Mouse (Mus musculus) limb, embryonic 14.5 days (tissue): ENCODE measurements around the gene Grik4. TPM values are rescaled to one million over a fixed set of nuclear protein-coding genes. Genes with fewer than 3 reads are reported as not detected.
A peak's percentile ranks its signal among the peaks of the same experiment; 100 is the strongest.

Source experiments
- ATAC-seq: fragments of 200-750 bp; cut with Nextera tagmentation; 2 replicates; pipeline ENCODE4 v1.8.0; 2017; ENCODE audit warnings: low read depth, moderate number of reproducible peaks, moderate TSS enrichment; ENCODE audit not compliant: low FRiP score
- DNase-seq: peaks from one replicate; pipeline ENCODE4 v3.0.0-alpha.2; 2015; ENCODE audit warnings: low spot score
- H3K27ac ChIP-seq: fragments of 300-500 bp; sonication (generic); replicated peaks from 2 replicates; pipeline ENCODE4 v1.5.1; 2014; ENCODE audit warnings: low read depth, mild to moderate bottlenecking, low read length, moderate library complexity, mixed read lengths
- H3K27me3 ChIP-seq: fragments of 300-500 bp; sonication (generic); 2 replicates; pipeline ENCODE4 v1.6.1; 2014; ENCODE audit warnings: low read length, mixed read lengths; ENCODE audit not compliant: control insufficient read depth, insufficient read depth
- H3K36me3 ChIP-seq: fragments of 300-500 bp; sonication (generic); 2 replicates; pipeline ENCODE4 v1.6.1; 2014; ENCODE audit warnings: mild to moderate bottlenecking, low read length, moderate library complexity, mixed read lengths; ENCODE audit not compliant: control insufficient read depth, insufficient read depth
- H3K4me1 ChIP-seq: fragments of 300-500 bp; sonication (generic); 2 replicates; pipeline ENCODE4 v1.6.1; 2014; ENCODE audit warnings: antibody characterized with exemption, low read length, mixed read lengths; ENCODE audit not compliant: control insufficient read depth, insufficient read depth
- H3K4me2 ChIP-seq: fragments of 300-500 bp; sonication (generic); replicated peaks from 2 replicates; pipeline ENCODE4 v1.6.1; 2014; ENCODE audit warnings: low read depth, mild to moderate bottlenecking, low read length, moderate library complexity; ENCODE audit not compliant: severe bottlenecking
- H3K4me3 ChIP-seq: fragments of 300-500 bp; sonication (generic); replicated peaks from 2 replicates; pipeline ENCODE4 v1.5.1; 2014; ENCODE audit warnings: low read length
- H3K9ac ChIP-seq: fragments of 300-500 bp; sonication (generic); 2 replicates; pipeline ENCODE4 v1.6.1; 2014; ENCODE audit warnings: mild to moderate bottlenecking, low read depth, low read length, moderate library complexity; ENCODE audit not compliant: severe bottlenecking
- H3K9me3 ChIP-seq: fragments of 300-500 bp; sonication (generic); 2 replicates; pipeline ENCODE4 v1.6.1; 2016; ENCODE audit warnings: low read length; ENCODE audit not compliant: control insufficient read depth
- POLR2A ChIP-seq: fragments of 200-500 bp; IDR thresholded peaks from 2 replicates; pipeline ENCODE4 v1.8.0; 2012; ENCODE audit warnings: inconsistent platforms, mild to moderate bottlenecking, moderate library complexity, borderline replicate concordance; ENCODE audit not compliant: insufficient read depth, insufficient read length; ENCODE audit errors: extremely low read depth
- WGBS: fragments of 180-500 bp; shearing (Covaris S2); extraction: QIAGEN DNeasy Blood & Tissue Kit; methylation state at CpG from one replicate; pipeline ENCODE4 v1.1.7; 2014; 5-methylcytosine and 5-hydroxymethylcytosine counted together
- polyA plus RNA-seq, 2 experiments: library from polyadenylated mRNA; depleted of rRNA in 1 of 2; stranded (reverse) in 1 of 2; unstranded in 1 of 2; fragments of >200 nt; fragmentation: Nextera tagmentation in 1 of 2; extraction: Ambion mirVana in 1 of 2; gene quantifications; 2 replicates each; pipeline versions ENCODE4 v1.2.1 to v1.2.3; 2012 to 2014

Gene Grik4
- polyA plus RNA-seq, 2 experiments: 0.85 to 2.4 TPM

DNA sequence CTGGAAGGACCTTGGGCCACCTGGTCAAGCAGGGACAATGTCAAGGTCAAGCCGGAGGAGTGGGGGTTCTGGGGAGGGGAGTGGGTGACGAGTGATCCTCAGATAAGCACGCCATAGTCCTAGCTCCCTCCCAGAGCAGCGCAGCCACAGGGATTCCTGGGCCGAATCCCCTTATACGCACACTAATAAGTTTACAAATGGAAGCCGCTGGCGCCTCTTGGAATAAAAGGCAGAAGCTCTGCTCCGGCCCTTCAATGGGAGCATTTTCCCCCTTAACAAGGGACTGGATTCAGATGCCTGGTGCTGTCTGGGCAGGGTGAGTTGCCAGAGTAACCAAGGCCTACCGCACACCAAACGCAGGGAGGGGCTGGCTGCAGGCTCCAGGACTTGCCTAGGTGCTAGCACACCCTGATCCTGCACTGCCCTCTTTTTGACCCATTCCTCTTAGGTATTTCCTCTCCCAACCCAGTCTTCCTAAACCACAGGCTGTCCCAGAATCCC lies 46.2 kb downstream of the Grik4 start:
- 5% methylated on average over 11 of the region's 11 CpGs for WGBS
- Histone ChIP-seq H3K36me3 (no peaks in the 10 kb centered on the region), H3K27ac (no peak overlapping the region), H3K4me1 (peaks cover 17% of the 10 kb centered on the region), H3K9me3 (no peaks in the 10 kb centered on the region), H3K4me2 (peak overlapping the region; percentile 97), H3K4me3 (peak overlapping the region; percentile 43), H3K27me3 (peaks cover 15% of the 10 kb centered on the region; the same call in 1 of the 2 replicates), H3K9ac (no peak overlapping the region)
- TF ChIP-seq POLR2A: no peak
- DNase-seq (no peak), ATAC-seq (no peak)

DNA sequence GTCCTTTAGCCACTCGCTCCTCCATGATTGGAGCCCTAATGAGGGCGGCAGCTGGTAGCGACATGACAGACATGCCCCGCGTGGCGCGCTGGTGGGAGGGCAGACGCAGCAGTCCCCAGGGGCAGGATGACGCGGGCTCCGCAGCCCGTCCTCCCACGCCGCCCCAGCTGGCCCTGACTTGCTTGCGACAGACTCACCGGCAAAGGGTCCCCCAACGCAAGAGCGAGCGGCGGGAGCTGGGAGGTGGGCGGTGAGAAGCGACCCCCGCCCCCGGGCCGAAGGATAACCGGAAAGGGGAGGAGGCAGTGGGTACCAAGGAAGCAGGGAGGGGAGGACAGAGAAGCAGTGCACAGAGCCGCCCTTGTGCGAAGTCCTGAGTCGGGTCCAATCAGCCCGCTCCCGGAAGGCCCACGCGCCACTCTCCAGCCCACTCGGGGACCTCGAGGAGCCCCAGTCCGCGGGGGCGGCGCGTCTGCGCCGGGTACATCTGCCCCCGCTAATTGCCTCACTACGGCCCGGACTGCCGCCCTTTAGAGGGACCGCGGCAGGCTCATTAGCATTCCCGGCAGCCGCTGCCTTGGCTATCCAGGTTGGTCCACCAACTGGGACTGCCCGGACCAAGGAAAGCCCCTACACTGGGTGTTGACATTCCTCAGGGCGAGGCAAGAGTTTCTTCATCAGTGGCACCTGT lies 46.8 kb downstream of the Grik4 start:
- peaks cover 17% of the 10 kb centered on the region for H3K4me1 ChIP-seq
- WGBS: 2% methylated on average over 49 of the region's 52 CpGs
- H3K9ac ChIP-seq: peak overlapping the region; percentile 52
- no peak for TF ChIP-seq POLR2A
- H3K27me3 ChIP-seq: peaks cover 15% of the 10 kb centered on the region; the same call in 1 of the 2 replicates
- DNase-seq (peak; percentile 16), ATAC-seq (no peak)
- H3K4me3 ChIP-seq: peak overlapping the region; percentile 43
- H3K27ac ChIP-seq: no peak overlapping the region
- no peaks in the 10 kb centered on the region for H3K9me3 ChIP-seq
- no peaks in the 10 kb centered on the region for H3K36me3 ChIP-seq
- H3K4me2 ChIP-seq: peak overlapping the region; percentile 97

DNA sequence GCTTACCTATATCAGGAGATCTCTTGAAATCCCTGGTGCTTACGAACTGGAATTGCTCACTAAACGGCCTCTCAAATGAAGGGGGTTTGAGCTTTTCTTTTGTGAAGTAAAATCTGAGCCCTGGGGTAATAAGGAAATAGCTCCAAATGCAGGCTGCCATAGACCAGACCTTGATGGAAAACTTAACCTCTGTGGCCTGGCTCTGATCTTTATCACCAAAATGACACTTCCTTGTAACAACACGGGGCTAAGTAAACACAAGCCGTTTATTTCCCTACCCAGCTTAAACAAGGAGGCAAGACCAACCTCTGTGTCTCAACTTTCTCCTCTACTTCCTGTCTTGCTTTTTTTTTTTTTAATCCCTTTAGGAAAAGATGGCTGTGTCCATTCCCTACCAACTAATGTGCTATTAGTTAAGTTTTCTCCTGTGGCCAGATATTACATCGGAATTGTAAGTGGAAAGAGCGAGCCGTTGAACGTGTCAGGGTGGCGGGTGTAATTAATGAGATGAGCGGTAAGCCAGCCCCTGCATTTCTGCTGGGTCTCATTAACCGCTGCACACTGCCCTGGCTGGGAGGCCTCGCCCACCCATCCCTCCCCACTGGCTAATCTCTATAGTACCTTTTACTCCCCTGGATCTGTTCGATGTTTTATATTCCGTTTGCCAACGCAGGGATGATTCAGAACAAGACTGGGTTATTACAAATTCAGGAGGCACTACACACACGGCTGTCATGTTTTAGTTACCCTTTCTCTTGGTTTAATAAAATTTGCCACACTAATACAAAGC lies 47.7 kb downstream of the Grik4 start:
- no peak overlapping the region for H3K9ac ChIP-seq
- peak overlapping the region; percentile 43 for H3K4me3 ChIP-seq
- 5% methylated on average over 16 of the region's 16 CpGs for WGBS
- H3K4me2 ChIP-seq: peak overlapping the region; percentile 97
- no peak overlapping the region for H3K27ac ChIP-seq
- H3K36me3 ChIP-seq: no peaks in the 10 kb centered on the region
- H3K9me3 ChIP-seq: no peaks in the 10 kb centered on the region
- no peak for TF ChIP-seq POLR2A
- DNase-seq (no peak), ATAC-seq (no peak)
- H3K4me1 ChIP-seq: peaks cover 17% of the 10 kb centered on the region
- peaks cover 15% of the 10 kb centered on the region; the same call in 1 of the 2 replicates for H3K27me3 ChIP-seq

DNA sequence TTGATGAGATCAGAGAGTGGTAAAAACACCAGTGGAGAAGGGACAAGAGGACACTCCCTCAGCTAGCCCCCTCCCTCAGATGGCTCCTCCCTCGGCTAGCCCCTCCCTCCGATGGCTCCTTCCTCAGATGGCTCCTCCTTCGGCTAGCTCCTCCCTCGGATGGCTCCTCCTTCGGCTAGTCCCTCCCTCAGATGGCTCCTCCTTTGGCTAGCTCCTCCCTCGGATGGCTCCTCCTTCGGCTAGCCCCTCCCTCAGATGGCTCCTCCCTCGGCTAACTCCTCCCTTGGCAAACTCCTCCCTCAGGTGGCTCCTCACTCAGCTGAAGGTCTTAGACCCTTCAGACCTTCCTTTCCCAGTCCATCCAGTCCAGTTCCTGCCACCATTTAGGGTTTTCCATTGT lies 51.5 kb downstream of the Grik4 start:
- peaks cover 8% of the 10 kb centered on the region; the same call in 1 of the 2 replicates for H3K27me3 ChIP-seq
- ATAC-seq: no peak
- H3K36me3 ChIP-seq: no peaks in the 10 kb centered on the region
- DNase-seq: no peak
- H3K9ac ChIP-seq: no peak overlapping the region
- no peak overlapping the region for H3K27ac ChIP-seq
- H3K4me1 ChIP-seq: peaks cover 9% of the 10 kb centered on the region
- TF ChIP-seq POLR2A: no peak
- 82% methylated on average over 8 of the region's 8 CpGs for WGBS
- no peak overlapping the region for H3K4me3 ChIP-seq
- no peaks in the 10 kb centered on the region for H3K9me3 ChIP-seq
- H3K4me2 ChIP-seq: no peak overlapping the region

DNA sequence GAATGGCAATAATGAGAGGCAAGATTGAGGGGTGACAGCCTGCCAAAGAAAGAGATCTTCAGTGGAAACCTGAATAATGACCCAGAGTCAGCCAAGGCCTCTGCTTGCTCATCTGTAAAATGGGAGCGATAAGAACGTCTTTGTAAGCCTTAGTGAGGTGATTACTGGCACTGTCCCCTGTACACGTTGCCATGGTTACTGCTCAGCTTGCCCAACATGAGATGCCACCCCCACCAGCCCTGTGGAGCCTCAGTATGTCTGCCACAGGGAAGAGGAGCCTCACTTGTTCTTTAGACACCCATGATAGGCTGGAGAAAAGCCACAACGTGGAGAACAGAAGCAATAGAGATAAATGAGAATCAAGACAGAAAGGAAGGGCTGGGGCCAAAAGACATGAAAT lies 56.4 kb downstream of the Grik4 start:
- ATAC-seq: no peak
- no peak overlapping the region for H3K27ac ChIP-seq
- no peak overlapping the region for H3K9ac ChIP-seq
- no peak for TF ChIP-seq POLR2A
- no peaks in the 10 kb centered on the region for H3K9me3 ChIP-seq
- no peaks in the 10 kb centered on the region for H3K27me3 ChIP-seq
- no peak overlapping the region for H3K4me3 ChIP-seq
- DNase-seq: no peak
- no peaks in the 10 kb centered on the region for H3K36me3 ChIP-seq
- H3K4me2 ChIP-seq: no peak overlapping the region
- H3K4me1 ChIP-seq: peaks cover 3% of the 10 kb centered on the region; the same call in 1 of the 2 replicates
- WGBS: 86% methylated on average over 4 of the region's 4 CpGs
